Mouse (Mus musculus): Measurements from ENCODE around the gene Pan3.

DNA sequence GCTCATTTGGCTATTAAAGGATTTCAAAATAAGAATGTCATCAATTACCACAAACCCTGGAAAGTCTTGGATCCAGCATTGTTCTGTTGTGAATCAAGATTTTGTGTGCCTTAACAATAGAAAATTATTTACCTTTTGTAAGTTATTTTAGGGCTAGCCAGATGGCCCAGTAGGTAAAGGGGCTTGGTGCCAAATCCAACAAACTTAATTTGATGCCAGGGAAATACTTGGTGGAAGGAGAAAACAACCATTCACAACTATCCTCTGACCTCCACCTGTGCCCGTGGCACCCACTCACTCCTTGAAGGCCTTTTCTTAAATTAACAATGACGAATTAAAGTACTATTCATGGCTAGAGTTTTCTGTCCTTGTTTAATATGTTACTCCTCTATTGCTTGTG lies 66.0 kb downstream of the Pan3 start:
- TF ChIP-seq EP300 (IDR thresholded peaks at IDR 0.05; ENCODE audit: insufficient read depth, low read depth, low read length) (no peak), CTCF (IDR thresholded peaks at IDR 0.05) (no peak), POLR2A (IDR thresholded peaks at IDR 0.05; ENCODE audit: insufficient read depth, low read depth, low read length) (no peak)

All from heart, adult 2 months (tissue).